Mouse (Mus musculus): Measurements from ENCODE around the gene Rin1. TPM values are rescaled to one million over a fixed set of nuclear protein-coding genes. Genes with fewer than 3 reads are reported as not detected.
"Not testable (repeated sequence)": the region's sequence is repeated elsewhere in the genome, so short reads cannot be mapped to it uniquely, and the experiment has no call there.

Gene Rin1
- polyA plus RNA-seq (2015; fragmentation: Nextera tagmentation; extraction: Ambion mirVana) = 0.64 and 0.72 TPM in 2 replicates

GRCm38 (mm10) chr19:5050047-5050905 lies at the start of gene Rin1:
Gene Rin1 (plus strand): TSS chr19:5050481.
- Histone ChIP-seq H3K4me1 (ENCODE audit: control insufficient read depth, insufficient read depth, low read depth, low read length) (peaks cover 8% of the 10 kb centered on the region), H3K4me2 (ENCODE audit: low read length) (peak within 1 kb of the TSS; percentile 36), H3K27ac (ENCODE audit: low read depth, low read length) (no peak within 1 kb of the TSS), H3K4me3 (ENCODE audit: low read length) (no peak within 1 kb of the TSS), H3K9me3 (ENCODE audit: control insufficient read depth, low read length) (no peaks in the 10 kb centered on the region), H3K36me3 (ENCODE audit: control insufficient read depth, insufficient read depth, low read length) (peaks cover 14% of the 10 kb centered on the region), H3K9ac (ENCODE audit: low read depth, low read length) (no peak within 1 kb of the TSS; the same call in none of the 2 replicates), H3K27me3 (replicated peaks; ENCODE audit: control insufficient read depth, insufficient read depth, low read length) (peaks cover 35% of the 10 kb centered on the region)
- 22% methylated on average over 14 of the region's 14 CpGs for WGBS
- ATAC-seq = peak; percentile 53; the same call in 1 of the 2 replicates

- H3K4me1 ChIP-seq (ENCODE audit: control insufficient read depth, insufficient read depth, low read depth, low read length) = peaks cover 33% of the 10 kb centered on the region
- under 1% methylated on average over 39 of the region's 39 CpGs for WGBS
- H3K9me3 ChIP-seq (ENCODE audit: control insufficient read depth, low read length) = no peaks in the 10 kb centered on the region
- ATAC-seq = peak; percentile 98
- H3K27me3 ChIP-seq (replicated peaks; ENCODE audit: control insufficient read depth, insufficient read depth, low read length) = no peaks in the 10 kb centered on the region
- H3K27ac ChIP-seq (ENCODE audit: low read depth, low read length) = peak overlapping the region; percentile 92
- H3K4me3 ChIP-seq (ENCODE audit: low read length) = peak overlapping the region; percentile 41
- no peaks in the 10 kb centered on the region for H3K36me3 ChIP-seq (ENCODE audit: control insufficient read depth, insufficient read depth, low read length)
- peak overlapping the region; percentile 65 for H3K9ac ChIP-seq (ENCODE audit: low read depth, low read length)
- peak overlapping the region; percentile 80 for H3K4me2 ChIP-seq (ENCODE audit: low read length)
These were observed 48.4 kb upstream of the Rin1 start for GRCm38 (mm10) chr19:5001666-5002406.

GRCm38 (mm10) chr19:5003644-5004043 lies 46.6 kb upstream of the Rin1 start:
- not testable (repeated sequence) for H3K4me3 ChIP-seq (ENCODE audit: low read length); H3K27me3 ChIP-seq (replicated peaks; ENCODE audit: control insufficient read depth, insufficient read depth, low read length); ATAC-seq; H3K9me3 ChIP-seq (ENCODE audit: control insufficient read depth, low read length); H3K36me3 ChIP-seq (ENCODE audit: control insufficient read depth, insufficient read depth, low read length); H3K4me2 ChIP-seq (ENCODE audit: low read length); H3K9ac ChIP-seq (ENCODE audit: low read depth, low read length); H3K27ac ChIP-seq (ENCODE audit: low read depth, low read length)
- WGBS = 50% methylated on average over 2 of the region's 2 CpGs
- H3K4me1 ChIP-seq (ENCODE audit: control insufficient read depth, insufficient read depth, low read depth, low read length) = peaks cover 26% of the 10 kb centered on the region

GRCm38 (mm10) chr19:5004925-5005324 lies 45.4 kb upstream of the Rin1 start:
- Histone ChIP-seq H3K27me3 (replicated peaks; ENCODE audit: control insufficient read depth, insufficient read depth, low read length) (no peaks in the 10 kb centered on the region), H3K9ac (ENCODE audit: low read depth, low read length) (no peak overlapping the region), H3K27ac (ENCODE audit: low read depth, low read length) (no peak overlapping the region), H3K4me2 (ENCODE audit: low read length) (no peak overlapping the region), H3K4me3 (ENCODE audit: low read length) (no peak overlapping the region), H3K9me3 (ENCODE audit: control insufficient read depth, low read length) (no peaks in the 10 kb centered on the region), H3K36me3 (ENCODE audit: control insufficient read depth, insufficient read depth, low read length) (no peaks in the 10 kb centered on the region), H3K4me1 (ENCODE audit: control insufficient read depth, insufficient read depth, low read depth, low read length) (peaks cover 14% of the 10 kb centered on the region)
- WGBS = 68% methylated on average over 4 of the region's 4 CpGs
- ATAC-seq = no peak

GRCm38 (mm10) chr19:5013138-5013537 lies 37.1 kb upstream of the Rin1 start:
- Histone ChIP-seq H3K9me3 (ENCODE audit: control insufficient read depth, low read length) (no peaks in the 10 kb centered on the region), H3K27ac (ENCODE audit: low read depth, low read length) (no peak overlapping the region), H3K4me3 (ENCODE audit: low read length) (no peak overlapping the region), H3K4me2 (ENCODE audit: low read length) (no peak overlapping the region), H3K36me3 (ENCODE audit: control insufficient read depth, insufficient read depth, low read length) (no peaks in the 10 kb centered on the region), H3K4me1 (ENCODE audit: control insufficient read depth, insufficient read depth, low read depth, low read length) (no peaks in the 10 kb centered on the region), H3K27me3 (replicated peaks; ENCODE audit: control insufficient read depth, insufficient read depth, low read length) (no peaks in the 10 kb centered on the region), H3K9ac (ENCODE audit: low read depth, low read length) (no peak overlapping the region)
- no peak for ATAC-seq
- 66% methylated on average over 7 of the region's 8 CpGs for WGBS

- Histone ChIP-seq H3K9ac (ENCODE audit: low read depth, low read length) (no peak overlapping the region), H3K36me3 (ENCODE audit: control insufficient read depth, insufficient read depth, low read length) (no peaks in the 10 kb centered on the region), H3K4me1 (ENCODE audit: control insufficient read depth, insufficient read depth, low read depth, low read length) (no peaks in the 10 kb centered on the region), H3K9me3 (ENCODE audit: control insufficient read depth, low read length) (no peaks in the 10 kb centered on the region), H3K4me2 (ENCODE audit: low read length) (no peak overlapping the region), H3K27me3 (replicated peaks; ENCODE audit: control insufficient read depth, insufficient read depth, low read length) (no peaks in the 10 kb centered on the region), H3K27ac (ENCODE audit: low read depth, low read length) (no peak overlapping the region), H3K4me3 (ENCODE audit: low read length) (no peak overlapping the region)
- ATAC-seq = no peak
- 13% methylated on average over 8 of the region's 8 CpGs for WGBS
These were observed 35.3 kb upstream of the Rin1 start for GRCm38 (mm10) chr19:5014961-5015398.

GRCm38 (mm10) chr19:5016221-5016742 lies 34.0 kb upstream of the Rin1 start:
- H3K36me3 ChIP-seq (ENCODE audit: control insufficient read depth, insufficient read depth, low read length) = no peaks in the 10 kb centered on the region
- peak overlapping the region; percentile 29; the same call in 1 of the 2 replicates for H3K4me2 ChIP-seq (ENCODE audit: low read length)
- no peak overlapping the region for H3K4me3 ChIP-seq (ENCODE audit: low read length)
- no peak; the same call in 1 of the 2 replicates for ATAC-seq
- H3K9me3 ChIP-seq (ENCODE audit: control insufficient read depth, low read length) = no peaks in the 10 kb centered on the region
- WGBS = 34% methylated on average over 10 of the region's 10 CpGs
- no peak overlapping the region; the same call in 1 of the 2 replicates for H3K9ac ChIP-seq (ENCODE audit: low read depth, low read length)
- H3K27ac ChIP-seq (ENCODE audit: low read depth, low read length) = no peak overlapping the region
- no peaks in the 10 kb centered on the region for H3K4me1 ChIP-seq (ENCODE audit: control insufficient read depth, insufficient read depth, low read depth, low read length)
- H3K27me3 ChIP-seq (replicated peaks; ENCODE audit: control insufficient read depth, insufficient read depth, low read length) = no peaks in the 10 kb centered on the region

- H3K36me3 ChIP-seq (ENCODE audit: control insufficient read depth, insufficient read depth, low read length) = no peaks in the 10 kb centered on the region
- H3K4me1 ChIP-seq (ENCODE audit: control insufficient read depth, insufficient read depth, low read depth, low read length) = no peaks in the 10 kb centered on the region
- H3K27ac ChIP-seq (ENCODE audit: low read depth, low read length) = no peak overlapping the region
- H3K4me3 ChIP-seq (ENCODE audit: low read length) = no peak overlapping the region
- H3K9me3 ChIP-seq (ENCODE audit: control insufficient read depth, low read length) = no peaks in the 10 kb centered on the region
- ATAC-seq = no peak
- peak overlapping the region; percentile 29 for H3K4me2 ChIP-seq (ENCODE audit: low read length)
- no peak overlapping the region for H3K9ac ChIP-seq (ENCODE audit: low read depth, low read length)
- 21% methylated on average over 12 of the region's 12 CpGs for WGBS
- H3K27me3 ChIP-seq (replicated peaks; ENCODE audit: control insufficient read depth, insufficient read depth, low read length) = no peaks in the 10 kb centered on the region
These were observed 33.5 kb upstream of the Rin1 start for GRCm38 (mm10) chr19:5016782-5017181.

GRCm38 (mm10) chr19:5017611-5018010 lies 32.7 kb upstream of the Rin1 start:
- no peak overlapping the region for H3K4me2 ChIP-seq (ENCODE audit: low read length)
- H3K27ac ChIP-seq (ENCODE audit: low read depth, low read length) = no peak overlapping the region
- ATAC-seq = no peak
- H3K36me3 ChIP-seq (ENCODE audit: control insufficient read depth, insufficient read depth, low read length) = no peaks in the 10 kb centered on the region
- no peaks in the 10 kb centered on the region for H3K4me1 ChIP-seq (ENCODE audit: control insufficient read depth, insufficient read depth, low read depth, low read length)
- no peaks in the 10 kb centered on the region for H3K27me3 ChIP-seq (replicated peaks; ENCODE audit: control insufficient read depth, insufficient read depth, low read length)
- H3K4me3 ChIP-seq (ENCODE audit: low read length) = no peak overlapping the region
- no peaks in the 10 kb centered on the region for H3K9me3 ChIP-seq (ENCODE audit: control insufficient read depth, low read length)
- no peak overlapping the region for H3K9ac ChIP-seq (ENCODE audit: low read depth, low read length)
- WGBS = 83% methylated on average over 4 of the region's 4 CpGs

Measured in hindbrain, embryonic 16.5 days (tissue).